Mouse (Mus musculus) neutrophil, adult 5-6 weeks (primary cell): ENCODE results near the gene Pacsin2. TPM values are rescaled to one million over a fixed set of nuclear protein-coding genes. Genes with fewer than 3 reads are reported as not detected.
"Not testable (repeated sequence)": the region's sequence is repeated elsewhere in the genome, so short reads cannot be mapped to it uniquely, and the experiment has no call there.

Experiments used
- ATAC-seq: fragments of 151-379, 151-347 bp; 2 replicates; pipeline ENCODE4 v1.8.0; 2017; ENCODE audit warnings: mild to moderate bottlenecking, moderate TSS enrichment; ENCODE audit not compliant: insufficient number of reproducible peaks, poor library complexity, low FRiP score, severe bottlenecking; ENCODE audit errors: extremely low read depth
- total RNA-seq: library from RNA; stranded (forward); fragments of 200-1000 nt; gene quantifications from 2 replicates; pipeline ENCODE4 v1.2.3, GENCODE M21; 2017

Pacsin2 gene
- total RNA-seq, 1 experiment from 2014 or later: 66.8 TPM

DNA sequence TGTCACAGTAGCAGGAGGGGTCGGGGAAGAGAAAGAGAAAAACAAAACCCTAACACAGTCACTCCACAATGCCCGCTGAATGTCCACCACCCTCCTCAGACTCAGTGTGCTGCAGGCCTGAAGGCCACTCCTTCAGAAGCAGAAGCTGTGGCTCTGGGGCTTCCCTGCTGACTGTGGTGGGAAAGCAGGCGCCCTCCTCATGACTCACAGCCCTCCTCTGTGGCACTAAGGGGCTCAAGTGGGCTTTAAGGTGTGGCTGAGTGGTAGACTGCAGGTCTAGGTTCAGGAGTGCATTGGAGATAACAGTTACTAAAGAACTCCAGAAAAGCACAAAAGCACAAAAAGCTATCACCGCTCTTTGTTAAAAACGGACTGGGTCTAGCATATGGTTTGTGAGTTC is 56.9 kb downstream of the Pacsin2 start:
- ATAC-seq: no peak

DNA sequence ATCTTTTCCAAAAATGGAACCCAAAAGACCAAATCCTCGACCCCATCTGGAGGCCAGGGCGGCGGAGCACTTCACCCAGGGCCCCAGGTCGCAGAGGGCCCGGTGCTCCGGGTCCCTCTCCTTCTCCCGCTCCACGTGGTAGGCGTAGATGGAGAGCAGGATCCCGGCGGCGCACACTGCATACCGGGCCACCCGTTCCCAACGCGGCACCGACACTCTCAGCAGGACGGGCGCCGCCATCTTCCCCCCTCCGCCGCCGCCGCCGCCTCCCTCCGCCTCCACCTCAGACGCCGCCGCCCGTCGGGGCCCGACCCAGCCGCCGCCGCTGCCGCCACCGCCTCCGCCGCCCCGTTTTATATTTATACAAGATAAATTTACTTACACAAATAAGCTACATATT is 58.5 kb downstream of the Pacsin2 start:
- peak; percentile 31; the same call in 1 of the 2 replicates for ATAC-seq

DNA sequence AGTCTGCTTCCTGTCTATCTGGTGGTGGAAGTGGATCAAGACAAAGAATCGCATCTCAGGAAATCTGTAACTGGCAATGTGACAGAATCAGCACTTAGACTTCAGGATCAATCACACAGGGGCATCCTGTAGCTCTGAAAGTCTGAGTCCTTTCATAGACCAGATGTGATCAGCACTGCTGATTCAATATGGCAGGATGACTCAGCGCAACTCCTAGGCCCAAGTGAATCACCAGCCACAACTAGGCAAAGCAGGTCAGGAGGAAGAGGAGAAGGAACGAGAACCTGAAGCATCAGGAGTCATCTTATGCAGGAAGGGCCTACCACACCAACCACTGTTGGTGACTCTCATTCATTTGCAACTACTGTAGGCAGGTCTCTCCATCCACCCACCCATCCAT is 60.4 kb downstream of the Pacsin2 start:
- no peak for ATAC-seq

DNA sequence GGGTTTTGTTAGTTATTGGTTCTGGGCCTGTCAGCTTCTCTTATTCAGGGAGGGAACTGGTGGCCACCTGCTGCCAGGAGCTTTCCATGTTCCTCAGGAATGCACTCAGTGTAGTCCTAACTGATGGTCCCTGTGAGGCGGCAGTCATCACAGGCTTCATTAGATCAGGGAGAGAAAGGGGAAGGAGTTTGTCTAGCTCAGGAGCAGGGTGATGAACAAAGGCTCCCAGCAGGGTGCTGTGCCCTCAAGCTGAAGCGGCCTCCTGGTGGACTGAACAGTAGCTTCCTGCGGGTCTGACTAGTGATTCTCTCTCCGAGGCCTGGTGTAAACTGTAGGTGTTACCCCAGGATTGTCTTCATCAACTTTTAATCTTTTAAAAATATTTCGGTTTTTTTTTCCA is 61.4 kb downstream of the Pacsin2 start:
- no peak for ATAC-seq

DNA sequence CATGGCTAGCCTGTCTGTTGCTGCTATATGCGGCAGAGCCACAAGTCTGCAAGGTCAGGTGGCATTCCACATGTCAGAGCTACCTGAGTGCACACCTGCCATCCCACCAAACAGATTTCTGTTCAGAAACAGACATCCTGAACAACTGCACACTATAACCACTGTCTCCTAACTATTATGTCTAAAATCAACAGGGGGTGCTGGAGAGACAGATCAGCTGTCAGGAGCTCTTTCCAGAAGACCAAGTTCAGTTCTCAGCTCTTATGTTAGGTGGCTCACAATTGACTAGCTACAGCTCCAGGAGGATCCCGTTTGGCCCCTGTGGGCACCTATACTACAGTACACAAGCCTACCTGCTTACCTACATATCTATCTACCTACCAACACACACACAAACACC is 71.7 kb downstream of the Pacsin2 start:
- ATAC-seq: no peak

DNA sequence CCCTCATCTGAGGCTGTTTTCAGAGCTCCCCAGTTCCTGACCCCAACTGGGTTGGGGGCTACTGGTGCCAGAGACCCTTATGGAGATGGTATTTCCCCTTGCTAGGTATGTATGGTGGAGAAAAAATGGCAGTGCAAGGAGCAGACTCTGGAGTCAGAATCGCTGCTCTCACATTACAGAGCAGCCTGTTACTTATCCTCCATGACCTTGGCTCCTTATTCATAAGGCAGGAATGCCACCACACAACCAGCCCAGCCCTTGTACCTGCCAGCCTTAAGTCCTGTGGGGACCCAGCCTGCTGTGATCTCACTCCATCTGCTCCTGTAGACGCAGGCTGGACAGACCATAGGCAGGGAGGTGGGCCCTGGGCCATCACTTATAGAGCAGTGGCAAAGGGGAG is 76.5 kb downstream of the Pacsin2 start:
- ATAC-seq: no peak

DNA sequence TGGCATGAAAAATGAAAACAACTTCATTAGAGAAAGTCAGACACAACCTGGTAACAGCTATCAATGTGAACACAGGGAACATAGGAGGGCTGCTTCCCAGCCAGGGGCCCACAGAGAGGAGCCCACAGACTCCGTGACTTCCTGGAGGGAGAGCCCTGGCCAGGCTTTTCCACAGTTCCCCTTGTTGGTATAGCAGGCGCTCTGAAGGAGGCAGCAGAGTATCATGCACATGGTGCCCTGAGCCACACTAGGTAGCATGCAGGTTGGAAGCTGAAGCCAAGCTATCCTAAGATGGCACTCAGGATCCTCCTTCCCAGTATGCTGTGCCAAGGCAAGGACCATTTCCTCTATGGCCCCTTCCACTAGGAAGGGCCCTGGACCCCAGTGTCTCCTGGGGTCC is 80.8 kb downstream of the Pacsin2 start:
- ATAC-seq: no peak

DNA sequence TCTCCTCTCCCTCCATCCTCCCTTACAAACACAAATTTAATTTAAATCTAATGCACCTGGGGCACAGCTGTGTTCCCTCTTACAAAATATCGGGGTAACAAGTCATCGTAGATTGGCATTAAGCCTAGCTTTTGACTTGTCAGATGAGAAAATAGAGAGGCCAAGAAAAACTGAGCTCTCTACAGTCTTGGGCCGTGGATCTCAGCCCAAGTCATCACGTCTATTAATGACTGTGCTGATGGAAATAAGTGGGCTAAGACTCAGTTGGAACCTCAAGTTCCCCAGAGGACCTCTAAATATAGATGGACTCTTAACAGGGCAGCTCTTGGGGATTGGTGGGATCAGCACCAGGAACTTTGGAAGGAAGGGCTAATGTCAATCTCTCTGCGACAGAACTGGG is 81.3 kb downstream of the Pacsin2 start:
- ATAC-seq: no peak

DNA sequence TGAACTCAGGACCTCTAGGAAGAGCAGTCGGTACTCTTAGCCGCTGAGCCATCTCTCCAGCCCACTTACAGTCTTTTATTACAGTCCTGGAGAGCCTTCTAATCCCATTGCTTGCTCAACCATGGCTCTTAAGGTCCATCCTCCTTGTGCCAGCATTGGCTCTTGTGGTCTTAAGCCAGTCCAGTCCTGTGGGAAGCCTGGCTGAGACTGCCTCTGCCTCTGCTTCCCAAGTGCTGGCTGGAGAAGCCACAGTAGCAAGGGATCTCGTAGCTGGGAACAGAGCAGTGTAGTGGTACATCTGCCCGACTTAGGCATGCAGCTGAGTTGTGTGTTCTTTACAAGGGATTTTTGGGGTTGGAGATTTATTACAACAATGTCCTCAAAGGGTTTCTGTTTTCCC is 81.9 kb downstream of the Pacsin2 start:
- ATAC-seq: no peak

DNA sequence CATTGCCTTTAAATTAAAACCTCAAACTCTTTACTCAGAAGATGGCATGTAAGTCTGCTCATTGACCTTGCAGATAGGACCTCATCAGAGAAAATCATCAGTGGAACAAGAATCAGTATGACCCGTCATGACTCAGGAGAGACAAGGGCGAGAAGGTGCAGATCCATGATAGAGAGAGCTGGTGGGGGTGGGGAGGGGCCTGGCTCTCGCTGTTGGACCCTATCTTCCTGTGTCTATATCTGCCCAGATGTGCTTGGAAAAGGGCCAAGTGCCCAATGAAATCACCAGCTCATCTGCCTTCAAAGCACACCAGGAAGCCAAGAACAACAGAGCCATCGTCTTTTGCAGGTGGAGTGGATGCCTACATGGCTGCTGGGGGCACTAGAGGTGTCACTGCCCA is 87.3 kb downstream of the Pacsin2 start:
- no peak for ATAC-seq

DNA sequence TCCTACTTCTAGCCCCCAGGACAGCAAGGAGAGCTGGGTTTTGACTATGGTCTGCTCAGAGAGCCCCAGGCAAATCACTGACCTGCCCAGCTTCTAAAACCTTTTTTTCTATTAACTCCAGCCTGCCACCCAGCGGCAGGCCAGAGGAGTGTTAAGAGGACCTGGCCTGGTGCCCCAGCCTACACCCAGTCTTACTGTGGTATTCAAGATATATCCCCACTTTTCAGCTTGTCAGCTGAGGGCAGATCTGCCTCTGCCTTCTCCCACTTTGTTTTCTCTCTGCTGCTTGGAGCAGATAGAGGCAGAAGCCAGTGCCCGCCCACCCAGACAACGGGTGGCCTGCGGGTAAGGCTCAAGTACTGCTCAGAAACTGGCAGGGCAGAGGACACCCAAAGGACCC is 89.3 kb downstream of the Pacsin2 start:
- no peak for ATAC-seq

DNA sequence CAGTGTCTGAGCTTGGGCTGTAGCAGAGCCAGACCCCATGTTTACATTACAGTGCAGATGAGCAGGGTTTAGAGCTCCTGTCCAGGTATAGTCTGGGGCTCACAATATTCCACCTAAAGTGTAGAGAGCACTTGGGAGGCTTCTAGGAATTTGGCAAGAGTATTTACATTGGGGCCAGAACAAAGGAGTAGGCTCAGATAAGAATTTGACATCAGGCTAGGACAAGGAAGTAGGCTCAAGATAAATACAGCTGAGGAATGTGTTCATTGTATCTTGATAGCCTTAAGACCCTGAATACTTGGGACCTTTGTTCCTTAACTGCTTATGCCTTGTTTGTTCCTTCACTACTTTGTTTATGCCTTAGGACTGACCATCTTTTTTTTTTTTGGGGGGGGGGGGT is 90.3 kb downstream of the Pacsin2 start:
- ATAC-seq: no peak

DNA sequence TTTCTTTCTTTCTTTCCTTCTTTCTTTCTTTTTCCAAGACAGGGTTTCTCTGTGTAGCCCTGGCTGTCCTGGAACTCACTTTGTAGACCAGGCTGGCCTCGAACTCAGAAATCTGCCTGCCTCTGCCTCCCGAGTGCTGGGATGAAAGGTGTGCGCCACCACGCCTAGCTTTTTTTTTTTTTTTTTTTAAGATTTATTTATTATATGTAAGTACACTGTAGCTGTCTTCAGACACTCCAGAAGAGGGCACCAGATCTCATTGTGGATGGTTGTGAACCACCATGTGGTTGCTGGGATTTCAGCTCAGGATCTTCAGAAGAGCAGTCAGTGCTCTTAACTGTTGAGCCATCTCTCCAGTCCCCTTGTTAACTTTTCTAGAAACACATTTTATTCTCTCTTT is 95.7 kb downstream of the Pacsin2 start:
- not testable (repeated sequence) for ATAC-seq

DNA sequence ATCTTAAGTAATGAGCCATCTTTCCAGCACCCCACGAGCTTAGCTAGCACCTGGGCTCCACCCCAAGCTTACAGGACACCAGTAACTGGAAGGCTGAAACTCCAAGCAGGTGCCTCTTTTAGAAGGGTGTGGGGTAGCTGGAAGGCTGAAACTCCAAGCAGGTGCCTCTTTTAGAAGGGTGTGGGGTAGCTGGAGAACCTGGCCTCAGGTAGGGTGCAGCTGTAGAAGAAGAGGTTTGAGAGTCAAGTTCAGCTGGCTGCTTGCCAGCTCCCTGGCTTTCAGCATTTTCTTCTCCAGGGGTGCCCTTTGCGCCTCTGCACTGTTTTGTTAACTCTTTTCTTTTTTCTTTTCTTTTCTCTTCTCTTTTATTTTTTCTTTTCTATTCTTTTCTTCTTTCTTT is 96.1 kb downstream of the Pacsin2 start:
- ATAC-seq: no peak

DNA sequence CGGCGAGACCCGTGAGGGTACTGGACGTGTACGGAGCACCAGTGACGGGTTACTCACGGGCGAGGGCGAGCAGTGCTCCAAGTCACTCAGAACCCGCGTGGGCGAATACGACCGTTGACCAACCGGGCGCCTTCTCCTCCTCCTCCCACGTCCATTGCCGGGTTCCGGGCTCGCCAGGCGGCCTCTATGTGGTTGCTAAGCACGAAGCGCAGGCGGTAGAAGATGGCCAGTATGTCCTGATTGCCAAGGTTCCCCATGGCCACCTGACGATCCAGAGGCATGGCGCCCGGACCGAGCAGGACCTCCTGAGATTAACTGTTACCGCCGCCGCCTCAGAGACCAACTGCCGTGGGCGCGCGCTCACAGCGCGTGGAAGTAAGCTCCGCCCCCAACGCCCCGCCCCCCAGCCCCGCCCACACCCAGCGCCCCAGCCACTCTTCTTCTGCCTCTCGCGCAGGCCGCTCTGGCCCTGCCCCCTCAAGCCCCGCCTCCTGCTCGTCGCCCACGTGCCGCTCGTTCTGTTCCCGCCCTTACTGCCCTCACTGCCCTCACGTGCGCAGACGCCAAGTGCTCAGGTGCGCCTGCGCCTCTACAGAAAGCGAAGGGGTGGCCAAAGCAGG is 97.4 kb downstream of the Pacsin2 start:
- ATAC-seq: peak; percentile 78

DNA sequence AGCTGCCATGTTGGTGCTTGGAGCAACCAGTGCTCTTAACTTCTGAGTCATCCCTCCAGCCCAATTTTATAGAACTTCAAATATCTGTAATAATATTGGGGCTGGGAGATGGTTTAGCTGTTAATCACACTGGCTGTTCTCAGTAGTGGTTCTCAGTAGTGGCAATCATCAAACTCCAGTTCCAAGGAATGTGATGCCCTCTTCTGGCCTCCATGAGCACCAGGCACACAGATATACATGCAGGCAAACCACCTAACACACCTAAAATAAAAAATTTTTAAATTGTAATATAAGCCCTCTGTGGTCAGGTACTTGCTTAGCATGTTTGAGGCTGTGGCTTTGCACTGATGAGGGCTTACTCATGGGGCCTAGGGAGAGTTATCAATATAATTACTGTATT is 98.7 kb downstream of the Pacsin2 start:
- no peak for ATAC-seq

DNA sequence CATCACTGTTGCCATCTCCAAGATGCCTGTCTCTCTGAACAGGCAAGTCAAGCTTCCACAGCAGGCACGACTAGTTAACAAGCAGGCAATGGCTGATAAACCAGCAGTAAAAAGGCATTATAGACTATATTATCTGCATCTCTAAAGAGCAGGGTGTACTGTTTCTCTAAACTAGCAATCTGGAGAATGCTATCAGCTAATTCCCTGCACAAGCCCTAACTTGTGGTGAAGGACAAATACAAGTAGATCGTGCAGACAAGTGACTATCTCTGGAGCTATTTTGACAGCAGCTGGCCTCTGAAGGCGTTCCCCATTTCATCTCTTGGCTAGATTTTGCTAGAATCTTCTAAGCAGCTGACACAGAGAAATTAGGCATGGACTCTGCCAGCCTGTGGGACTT is 100.2 kb downstream of the Pacsin2 start:
- ATAC-seq: no peak

DNA sequence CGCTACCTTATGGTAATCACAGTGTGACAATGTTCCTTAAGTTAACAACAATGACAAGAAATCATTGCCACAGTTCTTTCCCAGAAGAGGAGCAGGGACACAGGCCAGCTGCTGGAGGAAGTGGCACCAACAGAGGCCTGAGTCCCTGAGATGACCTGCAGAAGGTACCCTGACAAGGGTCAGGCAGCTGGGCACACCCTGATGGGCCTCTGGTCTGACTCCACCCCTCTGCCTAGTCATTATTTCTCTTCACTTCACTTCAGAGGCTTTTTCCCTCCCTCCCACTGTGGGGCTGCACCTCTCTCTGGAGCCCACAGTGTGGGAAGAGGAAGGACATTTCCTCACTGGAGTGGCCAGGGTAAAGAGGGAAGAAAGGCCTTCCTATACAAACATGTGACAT is 101.6 kb downstream of the Pacsin2 start:
- not testable (repeated sequence) for ATAC-seq

DNA sequence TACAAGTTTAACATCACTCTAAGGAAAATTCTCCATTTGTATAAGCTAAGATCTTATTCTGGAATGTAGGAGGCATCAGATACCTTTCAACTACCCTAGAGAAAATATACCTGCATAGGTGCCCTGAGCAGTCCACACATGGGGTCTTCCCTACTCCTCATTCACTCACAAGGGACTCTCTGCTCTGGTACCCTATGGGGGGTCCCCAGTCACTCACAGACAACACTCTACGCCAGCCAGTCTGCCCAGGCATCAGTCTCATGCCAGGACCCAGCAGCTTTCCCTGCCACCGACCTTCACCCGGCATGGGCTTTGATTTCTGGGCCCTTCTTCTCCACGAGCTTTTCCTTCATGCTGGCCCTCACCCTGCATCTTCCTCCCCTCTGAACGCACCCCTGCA is 103.5 kb downstream of the Pacsin2 start:
- not testable (repeated sequence) for ATAC-seq

DNA sequence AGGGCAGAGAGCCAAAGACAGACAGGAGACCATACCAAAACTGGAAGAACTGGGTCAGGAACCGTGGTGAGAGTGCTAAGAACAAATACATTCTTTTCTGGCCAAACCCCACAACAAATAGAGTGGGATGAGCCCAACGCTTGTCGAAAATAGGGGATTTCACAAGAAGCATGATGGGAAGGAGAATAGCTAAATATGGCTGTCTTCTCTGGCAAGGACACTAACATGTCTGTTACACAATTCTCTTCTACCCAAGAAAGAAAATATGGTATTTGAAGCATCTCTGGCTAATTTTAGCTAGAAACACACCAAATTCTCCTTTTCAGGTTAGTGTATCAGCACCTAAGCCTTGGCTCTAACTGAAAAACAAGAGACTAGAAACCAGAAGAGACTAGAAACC is 104.3 kb downstream of the Pacsin2 start:
- no peak for ATAC-seq

DNA sequence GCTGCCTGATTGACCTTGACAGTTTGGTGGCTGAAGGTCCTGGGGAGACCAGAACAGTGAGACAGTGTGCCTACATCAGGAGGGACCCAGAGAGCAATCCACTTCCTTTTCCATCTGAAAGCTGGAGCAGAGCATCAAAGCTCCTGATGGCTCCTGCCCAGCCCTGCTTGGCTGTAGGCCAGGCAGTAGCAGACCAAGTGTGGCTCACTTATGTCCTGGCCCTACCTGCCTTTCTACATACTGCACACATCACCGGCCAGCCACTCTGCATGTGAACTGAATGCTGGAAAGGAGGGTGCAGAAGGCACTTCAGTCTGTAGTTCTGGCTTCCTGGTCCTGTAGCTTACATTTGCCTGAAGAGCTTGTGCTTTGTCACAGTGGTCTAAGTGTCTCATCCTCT is 105.9 kb downstream of the Pacsin2 start:
- no peak for ATAC-seq
